Mouse (Mus musculus) liver, embryonic 14.5 days (tissue): ENCODE results near the gene Ets1.

Experiments used
- CTCF ChIP-seq: IDR thresholded peaks from 2 replicates; pipeline ENCODE4 v1.5.1; 2016; ENCODE audit warnings: antibody characterized with exemption, low read depth, control low read depth
- EP300 ChIP-seq: IDR thresholded peaks from 2 replicates; pipeline ENCODE4 v1.6.1; 2016; ENCODE audit warnings: antibody characterized with exemption, low read depth

DNA sequence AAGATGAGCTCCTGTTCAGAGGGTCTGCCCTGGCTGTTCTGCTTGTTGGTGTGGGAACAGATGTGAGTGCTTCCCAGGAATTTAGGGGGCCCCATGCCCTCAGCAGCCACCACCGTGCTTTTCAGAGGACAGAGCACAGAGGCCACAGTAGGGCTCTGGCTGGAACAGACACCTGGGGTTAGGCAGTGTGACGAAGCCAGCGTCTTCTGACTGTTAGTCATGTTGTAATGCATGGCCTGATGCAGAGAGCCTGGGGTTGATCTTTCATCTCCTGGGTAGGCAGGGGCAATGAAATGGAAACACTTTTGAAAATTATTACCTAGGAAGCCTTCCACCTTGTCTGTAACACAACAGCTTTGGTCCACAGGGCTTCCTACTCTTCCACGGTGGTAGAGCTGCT lies 25.4 kb upstream of the Ets1 start:
- no peak for TF ChIP-seq EP300
- TF ChIP-seq CTCF, result no peak
